Mouse (Mus musculus): Measurements from ENCODE around the gene Rnf223. TPM values are rescaled to one million over a fixed set of nuclear protein-coding genes. Genes with fewer than 3 reads are reported as not detected.
"Not testable (repeated sequence)": the region's sequence is repeated elsewhere in the genome, so short reads cannot be mapped to it uniquely, and the experiment has no call there.

The Rnf223 gene
- total RNA-seq, 2 experiments from 2014 or later = 0.43 to 0.47 TPM

- no peak for DNase-seq (ENCODE audit: low spot score in 2 of 2)
These were observed 1.6 kb upstream of the Rnf223 start for GRCm38 (mm10) chr4:156128746-156129145.

GRCm38 (mm10) chr4:156130940-156131339 is 627 bp downstream of the Rnf223 start:
- DNase-seq (ENCODE audit: low spot score in 2 of 2) = no peak

GRCm38 (mm10) chr4:156133334-156133733 is 3.0 kb downstream of the Rnf223 start:
- no peak for DNase-seq (ENCODE audit: low spot score in 2 of 2)

- no peak for DNase-seq (ENCODE audit: low spot score in 2 of 2)
These were observed 3.8 kb downstream of the Rnf223 start for GRCm38 (mm10) chr4:156133943-156134605.

- DNase-seq (ENCODE audit: low spot score in 2 of 2) = no peak
These were observed 4.8 kb downstream of the Rnf223 start for GRCm38 (mm10) chr4:156135112-156135511.

GRCm38 (mm10) chr4:156135801-156136200 is 5.5 kb downstream of the Rnf223 start:
- DNase-seq (ENCODE audit: low spot score in 2 of 2) = no peak

GRCm38 (mm10) chr4:156136285-156137100 is 6.2 kb downstream of the Rnf223 start:
- no peak for DNase-seq (ENCODE audit: low spot score in 2 of 2)

GRCm38 (mm10) chr4:156150887-156151286 is 20.6 kb downstream of the Rnf223 start:
- DNase-seq (ENCODE audit: low spot score in 2 of 2) = not testable (repeated sequence)

GRCm38 (mm10) chr4:156154771-156155170 is 24.5 kb downstream of the Rnf223 start:
- no peak for DNase-seq (ENCODE audit: low spot score in 2 of 2)

- no peak for DNase-seq (ENCODE audit: low spot score in 2 of 2)
These were observed 36.2 kb downstream of the Rnf223 start for GRCm38 (mm10) chr4:156166477-156166876.

GRCm38 (mm10) chr4:156168611-156169010 is 38.3 kb downstream of the Rnf223 start:
- DNase-seq (ENCODE audit: low spot score in 2 of 2) = peak in 1 of 2 experiments; percentile 1

- peak in 1 of 2 experiments; percentile 2 for DNase-seq (ENCODE audit: low spot score in 2 of 2)
These were observed 38.8 kb downstream of the Rnf223 start for GRCm38 (mm10) chr4:156169129-156169528.

GRCm38 (mm10) chr4:156171828-156172227 is 41.5 kb downstream of the Rnf223 start:
- peak in 1 of 2 experiments; percentile 9 for DNase-seq (ENCODE audit: low spot score in 2 of 2)

GRCm38 (mm10) chr4:156177630-156178029 is 47.3 kb downstream of the Rnf223 start:
- DNase-seq (ENCODE audit: low spot score in 2 of 2) = no peak

Other genes starting within 250 kb of the Rnf223 start
- 10 to 100 TPM; 68.1 to 77.0 TPM for gene Pusl1, start 238.7 kb upstream of the Rnf223 start, total RNA-seq (2021)
- gene Acap3, start 238.7 kb upstream of the Rnf223 start, total RNA-seq (2021) = 100 to 1,000 TPM; 145 to 162 TPM
- 10 to 100 TPM; 93.3 to 97.5 TPM for gene Ube2j2, start 186.7 kb upstream of the Rnf223 start, total RNA-seq (2021)
- 10 to 100 TPM; 25.9 to 29.7 TPM for gene C1qtnf12, start 168.2 kb upstream of the Rnf223 start, total RNA-seq (2021)
- gene B3galt6, start 137.9 kb upstream of the Rnf223 start, total RNA-seq (2021) = 10 to 100 TPM; 10.6 to 11.6 TPM
- 100 to 1,000 TPM; 128 to 136 TPM for gene Sdf4, start 137.6 kb upstream of the Rnf223 start, total RNA-seq (2021)
- 1 to 10 TPM; 1.2 to 2.2 TPM for gene Tnfrsf4, start 116.7 kb upstream of the Rnf223 start, total RNA-seq (2021)
- gene Tnfrsf18, start 104.3 kb upstream of the Rnf223 start, total RNA-seq (2021) = not detected
- under 1 TPM; 0.13 to 0.16 TPM for gene Ttll10, start 71.1 kb upstream of the Rnf223 start, total RNA-seq (2021)
- 10 to 100 TPM; 22.6 to 28.9 TPM for gene 9430015G10Rik, start 20.5 kb upstream of the Rnf223 start, total RNA-seq (2021)
- gene Agrn, start 67.0 kb downstream of the Rnf223 start, total RNA-seq (2021) = 100 to 1,000 TPM; 256 to 262 TPM
- gene Isg15, start 70.3 kb downstream of the Rnf223 start, total RNA-seq (2021) = not detected
- gene AW011738, start 72.8 kb downstream of the Rnf223 start, total RNA-seq (2021) = 1 to 10 TPM; 6.1 to 6.3 TPM
- gene Perm1, start 85.4 kb downstream of the Rnf223 start, total RNA-seq (2021) = under 1 TPM; 0.38 to 0.55 TPM
- 10 to 100 TPM; 36.4 to 41.9 TPM for gene Plekhn1, start 104.3 kb downstream of the Rnf223 start, total RNA-seq (2021)
- gene Noc2l, start 105.5 kb downstream of the Rnf223 start, total RNA-seq (2021) = 10 to 100 TPM; 61.2 to 64.3 TPM
- gene Samd11, start 125.1 kb downstream of the Rnf223 start, total RNA-seq (2021) = 1 to 10 TPM; 2.9 to 4.2 TPM
- gene Vmn2r-ps159, start 200.6 kb downstream of the Rnf223 start, total RNA-seq (2021) = not detected